Mouse (Mus musculus): ENCODE measurements around the gene Eml2. TPM values are rescaled to one million over a fixed set of nuclear protein-coding genes. Genes with fewer than 3 reads are reported as not detected.
A peak's percentile ranks its signal among the peaks of the same experiment; 100 is the strongest.
"Not testable (repeated sequence)": the region's sequence is repeated elsewhere in the genome, so short reads cannot be mapped to it uniquely, and the experiment has no call there.

Gene Eml2
- 47.5 and 48.5 TPM in 2 replicates for polyA plus RNA-seq (2012; rRNA removed)

DNA sequence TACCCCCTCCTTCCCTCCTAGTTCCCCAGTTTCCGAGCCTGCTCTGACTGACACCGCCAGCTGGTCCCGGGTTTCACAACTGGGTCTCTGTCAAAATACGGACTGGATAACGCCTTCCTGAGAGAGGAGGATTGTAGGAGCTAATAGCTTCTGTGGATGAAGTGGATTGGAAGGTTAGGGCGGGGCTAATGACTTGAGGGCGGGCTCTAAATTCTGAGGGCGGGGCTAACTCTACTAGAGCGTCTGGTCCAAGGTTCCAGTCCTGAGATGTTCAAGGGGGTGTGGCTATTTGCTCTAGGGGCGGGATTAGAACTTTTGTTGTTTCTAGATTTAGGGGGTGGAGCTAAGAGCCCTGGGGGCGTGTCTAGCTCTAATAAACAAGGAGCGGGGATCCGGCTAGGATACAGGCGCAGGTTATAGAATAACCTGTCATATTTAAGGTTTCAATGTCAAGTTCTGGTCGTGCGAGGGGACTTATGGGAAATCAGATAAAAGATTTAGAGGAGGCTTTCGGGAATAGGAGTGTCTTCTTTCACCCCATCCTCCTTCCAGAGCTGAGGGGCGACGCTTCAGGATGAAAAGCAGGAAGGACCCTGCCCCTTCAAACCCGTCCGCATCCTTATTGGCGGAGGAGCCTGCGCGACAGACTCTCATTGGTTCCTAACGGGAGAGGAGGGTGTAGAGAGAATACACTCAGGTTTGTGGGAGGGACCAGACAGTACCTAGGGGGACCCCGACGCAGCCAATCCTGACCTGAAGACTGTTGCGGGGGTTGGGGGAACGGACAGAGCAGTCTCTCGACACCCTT lies at the start of gene Eml2:
TSS of gene Eml2 (plus strand) at position 714 of the 808 bp plus-strand sequence.
- no peak for DNase-seq (ENCODE audit: low read depth)

DNA sequence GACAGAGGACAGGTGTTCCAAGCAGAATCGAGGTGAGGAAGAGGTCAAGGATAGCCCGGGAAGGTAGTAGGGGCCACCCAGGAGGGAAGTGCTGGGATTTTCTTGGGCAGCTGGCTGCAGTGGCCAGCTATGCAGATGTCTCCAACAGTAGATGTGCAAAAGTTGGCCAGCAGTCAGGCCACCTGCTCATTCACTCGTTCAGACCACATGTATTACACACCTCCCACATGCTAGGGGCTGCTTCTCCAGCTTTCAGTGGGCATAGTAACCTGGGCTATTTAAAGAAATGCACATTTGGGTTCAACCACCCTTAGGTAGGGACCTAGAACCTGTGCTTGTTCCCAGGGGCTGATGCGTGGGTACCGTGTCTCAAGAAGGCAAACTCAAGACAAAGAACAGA lies 48.5 kb upstream of the Eml2 start:
- DNase-seq (ENCODE audit: low read depth): no peak

DNA sequence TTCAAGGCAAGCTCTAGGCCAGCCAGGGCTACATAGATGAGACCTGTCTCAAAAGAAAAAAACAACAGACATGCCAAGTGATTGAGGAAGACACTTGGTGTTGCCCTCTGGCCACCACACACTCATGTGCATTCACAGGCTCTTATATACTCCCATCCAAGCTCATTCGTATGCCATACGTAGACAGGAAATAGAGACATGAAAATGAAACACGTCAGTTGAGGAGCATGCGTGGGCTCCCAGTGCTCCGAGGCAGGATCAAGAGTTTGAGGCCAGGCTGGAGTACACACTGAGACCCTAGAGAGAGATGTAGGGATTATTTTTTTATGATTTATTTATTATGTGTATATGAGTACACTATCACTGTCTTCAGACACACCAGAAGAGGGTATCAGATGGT lies 46.8 kb upstream of the Eml2 start:
- DNase-seq (ENCODE audit: low read depth): no peak

DNA sequence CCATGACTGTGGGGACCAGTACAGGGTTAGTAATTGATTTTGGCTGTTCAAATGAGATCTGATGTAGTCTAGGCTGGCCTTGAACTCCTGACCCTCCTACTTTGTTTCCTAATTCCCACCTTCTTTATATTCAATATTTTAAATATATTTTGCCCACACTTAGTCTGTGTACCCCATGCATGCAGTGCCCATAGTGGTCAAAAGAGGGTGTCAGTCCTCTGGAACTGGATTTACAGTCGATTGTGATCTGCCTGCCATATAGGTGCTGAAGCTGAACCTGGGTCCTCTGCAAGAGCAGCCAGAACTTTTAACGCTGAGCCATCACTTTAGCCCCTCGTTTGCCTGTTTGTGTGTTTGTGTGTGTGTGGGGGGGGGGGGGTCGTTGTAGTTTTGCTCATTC lies 45.6 kb upstream of the Eml2 start:
- no peak for DNase-seq (ENCODE audit: low read depth)

- peak; percentile 85 for DNase-seq (ENCODE audit: low read depth)
Observed at GRCm38 (mm10) chr7:19131324-19131848, 44.8 kb upstream of the Eml2 start.

DNA sequence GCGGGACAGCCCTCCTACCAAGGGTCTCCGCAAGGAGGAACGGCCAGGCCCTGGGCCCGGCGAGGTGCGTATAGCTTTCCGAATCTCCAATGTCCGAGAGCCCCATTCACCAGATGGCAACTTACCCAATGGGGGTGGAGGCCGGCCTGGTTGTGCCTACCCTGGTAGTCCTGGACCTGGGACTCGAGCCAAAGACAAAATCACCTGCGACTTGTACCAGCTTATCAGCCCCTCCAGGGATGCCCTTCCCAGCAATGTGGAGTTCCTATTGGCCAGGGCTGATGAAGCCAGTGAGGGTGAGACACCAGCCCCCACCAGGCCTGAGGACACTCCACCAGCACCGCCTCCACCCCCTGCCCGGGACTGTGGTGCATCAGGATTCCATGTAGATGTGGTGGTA lies 40.1 kb upstream of the Eml2 start:
- no peak for DNase-seq (ENCODE audit: low read depth)

- no peak for DNase-seq (ENCODE audit: low read depth)
Observed at GRCm38 (mm10) chr7:19136673-19137334, 39.4 kb upstream of the Eml2 start.

DNA sequence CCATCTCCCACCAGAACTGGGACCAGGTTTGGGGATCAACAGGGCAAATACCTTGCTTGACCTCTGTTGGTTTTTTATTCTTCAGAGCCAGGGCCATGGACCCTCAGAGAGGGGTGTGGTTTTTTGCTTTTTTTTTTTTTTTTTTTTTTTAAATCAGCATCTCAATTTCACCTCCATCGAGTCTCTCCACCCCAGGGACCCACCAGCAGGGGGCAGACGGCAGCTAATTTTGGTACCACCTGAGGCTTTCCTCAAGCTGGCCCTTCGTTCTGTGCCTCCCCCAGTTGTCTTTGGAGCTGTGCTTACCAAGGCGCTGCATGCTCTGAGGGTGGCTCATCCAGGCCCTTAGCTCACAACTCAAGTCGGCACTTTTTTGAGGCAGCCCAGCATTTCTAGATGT lies 38.8 kb upstream of the Eml2 start:
- no peak for DNase-seq (ENCODE audit: low read depth)

- DNase-seq (ENCODE audit: low read depth): no peak
Observed at GRCm38 (mm10) chr7:19146793-19147192, 29.4 kb upstream of the Eml2 start.

- no peak for DNase-seq (ENCODE audit: low read depth)
Observed at GRCm38 (mm10) chr7:19147497-19148045, 28.6 kb upstream of the Eml2 start.

GRCm38 (mm10) chr7:19148180-19148874 lies 27.9 kb upstream of the Eml2 start:
- DNase-seq (ENCODE audit: low read depth): no peak

DNA sequence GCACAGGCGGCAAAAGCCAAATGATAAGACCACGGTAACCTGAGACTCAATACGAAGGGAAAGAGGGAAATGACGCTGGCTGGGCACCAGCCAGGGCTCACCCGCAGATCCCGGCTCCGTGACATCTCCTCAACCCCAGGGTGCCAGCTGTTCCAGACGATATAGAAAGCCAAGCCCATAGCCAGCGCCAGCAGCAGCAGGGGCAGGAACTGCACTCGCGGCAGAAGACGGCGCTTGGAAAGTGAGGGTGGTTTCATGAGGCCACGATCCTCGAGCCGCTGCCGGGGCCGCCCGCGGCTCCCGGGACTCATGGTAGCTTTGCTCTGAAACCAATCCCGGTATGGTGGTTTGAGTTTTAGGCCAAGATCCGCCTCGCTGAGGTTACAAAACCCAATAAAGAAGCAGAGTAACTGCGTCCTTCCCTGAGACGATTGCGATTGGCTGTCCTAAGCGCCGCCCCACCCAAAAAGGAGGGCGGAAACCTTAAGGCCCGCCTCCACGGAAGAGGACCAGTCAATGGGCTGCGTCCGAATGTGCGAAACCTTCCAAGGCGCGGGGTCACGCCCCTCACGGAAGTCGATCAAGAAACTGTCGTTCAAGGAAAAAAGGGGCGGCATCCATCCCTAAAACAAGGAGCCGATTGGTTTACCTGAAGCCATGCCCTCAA lies 27.2 kb upstream of the Eml2 start, which contains the start of gene Qpctl:
TSS of gene Qpctl (minus strand) at position 417 of the 667 bp plus-strand sequence.
- peak; percentile 99 for DNase-seq (ENCODE audit: low read depth)

DNA sequence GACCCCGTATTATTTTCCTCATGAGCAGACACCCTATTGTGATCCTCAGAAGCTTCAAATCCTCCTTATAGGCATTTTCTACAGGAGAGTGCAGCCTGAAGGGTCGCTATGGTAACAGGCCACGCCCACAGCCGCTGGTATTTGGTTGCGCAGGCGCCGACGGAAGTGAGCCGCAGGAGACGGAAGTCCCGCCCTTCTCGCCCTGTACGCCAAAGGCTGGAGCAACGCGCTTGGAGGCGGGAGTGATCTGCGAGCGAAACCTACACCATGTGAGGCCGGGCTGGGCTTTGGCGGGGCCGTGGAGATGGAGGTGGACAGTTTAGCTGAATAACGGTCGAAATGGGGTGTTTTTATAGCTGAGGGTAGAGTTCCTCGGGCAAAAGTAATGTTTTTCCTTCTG lies 26.6 kb upstream of the Eml2 start, which contains the start of gene Snrpd2:
TSS of gene Snrpd2 (plus strand) at position 97 of the 400 bp plus-strand sequence.
- no peak for DNase-seq (ENCODE audit: low read depth)

GRCm38 (mm10) chr7:19151121-19151520 lies 25.1 kb upstream of the Eml2 start:
- not testable (repeated sequence) for DNase-seq (ENCODE audit: low read depth)

GRCm38 (mm10) chr7:19154796-19155195 lies 21.4 kb upstream of the Eml2 start:
- DNase-seq (ENCODE audit: low read depth): no peak

DNA sequence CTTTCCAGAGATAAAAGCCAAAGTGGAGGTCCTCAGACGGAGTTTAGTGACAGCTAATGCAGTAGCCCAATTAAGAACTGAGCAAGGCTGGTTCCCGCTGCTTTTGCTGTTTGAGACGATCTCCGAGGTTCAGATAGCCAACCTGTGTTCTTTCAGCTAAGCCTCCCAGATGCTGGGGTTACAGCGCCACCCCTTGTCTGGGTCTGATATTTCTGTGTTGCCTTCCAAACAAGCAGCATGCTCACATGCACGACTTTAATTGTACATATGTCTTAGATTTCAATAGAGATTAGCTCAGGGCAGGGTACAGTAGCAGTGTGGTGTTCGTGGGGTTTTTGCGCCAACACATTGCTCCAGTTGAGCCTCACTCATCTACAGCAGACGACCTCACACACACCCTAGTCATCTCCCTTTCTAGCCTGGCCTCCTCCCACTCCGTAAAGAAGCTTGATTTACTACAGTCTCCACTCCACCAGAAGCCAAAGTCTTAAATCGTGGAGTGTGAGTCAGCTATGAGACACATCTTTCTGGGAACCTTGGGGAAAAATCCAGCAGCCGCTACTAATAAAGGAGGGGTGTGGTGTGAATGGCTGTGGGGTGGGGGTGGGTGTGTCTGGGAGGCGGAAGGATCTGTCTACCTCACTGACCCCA lies 20.3 kb upstream of the Eml2 start:
- DNase-seq (ENCODE audit: low read depth): no peak

DNA sequence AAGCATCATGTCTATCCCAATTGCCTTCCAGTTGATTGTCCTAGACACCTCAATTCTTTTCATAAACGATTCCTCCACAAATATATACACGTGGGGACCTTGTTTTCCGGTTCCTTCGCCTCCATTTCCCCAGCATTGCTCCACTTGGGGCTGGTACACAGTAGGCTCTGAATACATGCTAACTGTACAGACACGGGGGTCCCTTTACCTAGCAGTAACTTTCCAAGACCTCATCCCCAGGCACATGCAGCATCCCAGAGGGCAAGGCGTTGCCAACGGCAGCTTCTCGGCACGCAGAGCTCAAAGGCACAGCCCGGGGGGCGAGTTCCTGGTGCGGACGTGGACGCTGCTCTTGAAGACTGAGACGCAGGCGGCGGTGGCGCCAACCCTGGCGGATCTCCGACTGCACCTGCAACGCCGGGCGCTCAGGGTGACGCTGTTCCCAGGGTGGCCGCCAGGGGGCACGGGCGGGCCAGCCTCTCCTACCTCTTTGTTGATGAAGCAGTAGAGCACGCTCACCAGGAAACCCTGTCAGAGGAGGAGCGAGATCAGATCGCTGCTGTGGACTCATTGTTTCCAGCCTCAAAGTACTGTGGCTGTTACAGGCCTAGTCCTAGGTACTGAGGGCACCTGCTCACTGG lies 18.9 kb upstream of the Eml2 start:
- DNase-seq (ENCODE audit: low read depth): no peak

GRCm38 (mm10) chr7:19158601-19159000 lies 17.6 kb upstream of the Eml2 start:
- DNase-seq (ENCODE audit: low read depth): no peak

DNA sequence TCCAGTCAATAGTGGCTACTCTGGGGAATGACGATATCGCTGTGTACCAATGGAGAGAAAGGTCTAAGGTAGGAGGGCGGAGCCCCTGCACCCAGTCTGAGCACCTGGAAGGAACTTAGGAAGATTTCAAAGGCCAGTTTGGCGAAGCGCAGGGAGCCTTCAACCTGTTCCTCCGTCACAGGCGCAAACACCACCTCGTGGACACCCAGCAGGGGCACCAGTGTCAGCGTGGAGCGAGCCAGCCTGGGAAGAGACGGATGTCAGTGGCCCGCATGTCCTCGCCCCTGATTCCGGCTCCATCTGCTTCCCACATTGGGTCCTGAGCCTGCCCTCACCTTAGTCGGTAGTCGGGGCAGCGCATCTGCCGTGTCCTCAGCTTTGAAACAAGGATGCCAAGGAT lies 16.8 kb upstream of the Eml2 start:
- DNase-seq (ENCODE audit: low read depth): no peak

DNA sequence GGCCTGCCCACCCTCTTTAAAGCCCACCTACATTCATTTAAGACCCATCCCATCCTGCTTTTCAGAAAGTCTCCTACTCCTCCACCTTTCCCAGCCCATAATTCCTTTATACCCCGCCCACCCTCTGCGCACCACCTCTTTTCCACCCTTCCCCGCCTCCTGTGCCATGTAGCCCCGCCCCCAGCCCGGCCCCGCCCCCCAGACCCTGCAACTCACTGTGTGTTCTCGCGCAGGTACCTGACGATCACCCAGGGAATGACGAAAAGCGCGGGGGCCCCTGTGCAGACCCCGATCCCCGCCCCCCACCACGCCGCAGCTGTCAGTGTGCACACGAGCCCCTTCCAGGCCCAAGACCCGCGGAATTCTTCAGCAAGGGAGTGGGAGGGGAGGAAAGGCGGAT lies 16.1 kb upstream of the Eml2 start:
- no peak for DNase-seq (ENCODE audit: low read depth)

All from gonadal fat pad, adult 2 months (tissue).